Mouse (Mus musculus) mesoderm, embryonic 11.5 days (tissue): ENCODE data around the gene Paip2b.
"Not testable (repeated sequence)": the region's sequence is repeated elsewhere in the genome, so short reads cannot be mapped to it uniquely, and the experiment has no call there.

ENCODE experiments used
- DNase-seq: peaks from one replicate; pipeline ENCODE4 v3.0.0-alpha.2; 2012; ENCODE audit warnings: low read depth, low spot score

Gene Paip2b

DNA sequence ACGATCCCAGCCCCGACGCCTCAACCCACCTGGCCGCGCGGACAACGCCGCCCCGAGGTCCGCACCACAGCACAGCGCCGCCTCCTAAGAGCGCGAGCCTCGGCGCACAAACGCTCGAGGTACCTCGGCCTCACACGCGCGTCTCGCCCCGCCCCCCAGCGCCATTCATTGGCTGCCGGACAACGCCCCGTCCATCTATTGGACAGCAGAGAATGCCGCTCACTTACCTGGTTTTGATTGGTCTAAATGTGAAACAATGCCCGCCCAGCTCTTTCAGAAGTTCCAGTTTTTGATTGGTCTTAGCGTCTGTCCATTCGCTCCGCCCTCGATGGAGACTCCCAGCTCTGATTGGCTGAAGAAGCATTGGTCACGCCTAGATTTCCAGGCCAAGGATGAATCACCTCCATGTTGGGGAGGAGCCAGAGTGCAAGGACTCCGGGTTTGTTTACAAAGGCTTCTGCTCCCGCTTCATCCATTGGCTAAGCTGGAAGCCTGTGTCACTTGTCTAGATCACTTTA is at the start of gene Paip2b:
Paip2b (minus strand) TSS at position 136 of the 518 bp plus-strand sequence.
- peak; percentile 100 for DNase-seq

DNA sequence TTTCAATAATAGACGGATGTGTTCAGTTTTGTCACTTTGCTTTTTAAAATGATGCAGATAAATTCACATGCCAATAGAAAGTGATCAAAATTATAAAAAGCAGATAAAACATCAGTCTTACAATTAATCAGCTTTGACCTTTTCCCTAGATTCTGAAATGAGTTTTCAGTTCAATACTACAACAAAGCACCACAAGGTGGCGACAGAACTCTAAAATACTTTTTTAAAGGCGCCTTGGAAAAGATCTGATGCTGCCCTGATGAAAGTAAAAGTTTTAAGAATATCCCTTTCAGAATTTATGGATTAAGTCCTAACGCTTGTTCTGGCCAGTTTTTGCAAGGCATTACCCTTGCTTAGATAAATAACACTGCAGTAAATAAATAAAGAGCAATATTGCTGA is 48.3 kb upstream of the Paip2b start:
- peak; percentile 55 for DNase-seq

DNA sequence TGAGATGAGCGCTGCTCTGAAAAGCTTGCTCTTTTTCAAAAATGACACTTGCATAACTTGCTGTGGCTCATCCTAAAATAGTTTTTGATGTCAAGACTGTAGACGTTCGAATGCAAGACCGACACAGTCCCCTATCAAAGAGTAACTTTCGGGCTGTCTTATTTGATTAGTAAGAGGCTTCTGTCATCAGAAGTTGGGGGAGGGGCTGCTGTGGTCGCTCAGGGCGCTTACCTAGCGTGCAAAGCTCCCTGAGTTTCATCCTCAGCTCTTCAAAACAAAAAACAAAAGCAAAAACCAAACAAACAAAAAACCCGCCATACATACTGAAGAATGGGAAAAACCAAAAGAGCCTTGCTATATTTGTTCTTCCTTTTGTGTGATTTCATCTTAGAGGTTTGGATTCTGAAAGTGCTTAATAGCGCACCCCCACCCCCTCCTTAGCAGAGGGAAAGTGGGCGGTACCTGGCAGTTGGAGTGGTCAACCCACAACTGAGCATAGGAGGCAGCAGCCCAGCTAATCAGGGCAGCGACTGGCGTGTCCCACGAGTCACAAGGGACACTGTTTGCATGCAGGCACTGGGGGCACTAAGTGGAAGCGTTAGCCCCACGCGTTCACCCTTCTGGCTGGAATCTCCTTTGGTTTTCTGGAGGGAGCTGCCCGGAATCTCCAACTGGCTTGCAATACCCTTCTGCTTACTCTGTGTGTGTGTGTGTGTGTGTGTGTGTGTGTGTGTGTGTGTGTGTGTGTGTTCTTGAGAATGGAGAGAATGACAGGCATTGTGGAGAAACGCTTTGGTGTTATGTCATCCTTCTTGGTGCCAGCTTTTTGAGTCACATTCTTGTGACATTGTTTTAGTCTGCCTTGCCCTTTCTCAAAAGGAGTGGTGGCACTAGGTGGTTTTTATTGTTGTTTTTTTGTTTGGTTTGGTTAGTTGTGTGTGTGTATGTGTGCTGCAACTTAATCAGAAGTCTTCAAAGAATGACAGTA is 36.4 kb upstream of the Paip2b start:
- peak; percentile 17 for DNase-seq

DNA sequence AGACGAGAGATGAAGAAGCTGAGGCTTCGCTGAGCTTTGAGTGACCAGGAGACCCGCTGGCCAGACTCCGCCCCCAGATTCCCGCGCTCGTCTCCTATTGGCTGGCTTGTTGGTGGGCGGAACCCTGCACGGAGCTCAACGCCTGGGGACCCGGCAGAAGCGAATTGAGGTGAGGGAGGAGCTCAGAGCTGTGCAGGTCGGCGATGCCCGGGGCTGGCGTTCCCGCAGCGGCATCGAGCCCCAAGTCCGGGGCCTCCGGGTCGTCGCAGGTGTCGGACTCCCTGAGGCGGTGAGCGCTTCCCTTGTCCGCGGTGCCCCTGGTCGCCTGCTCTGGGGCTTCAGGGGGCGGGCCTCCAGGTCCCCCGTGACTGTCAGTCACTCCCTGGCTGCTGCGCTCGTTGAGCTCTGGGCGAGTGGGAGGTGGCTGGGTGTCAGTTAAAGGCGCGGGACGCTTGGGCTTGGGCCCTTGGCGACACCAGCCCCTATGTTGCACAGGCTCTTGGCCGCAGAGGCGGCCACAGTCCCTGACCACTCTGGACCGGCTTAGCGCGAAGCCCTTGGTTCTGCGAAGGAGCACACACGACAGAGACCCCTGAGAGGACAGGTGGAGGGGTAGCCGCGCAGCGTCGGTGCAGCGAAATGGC is 35.5 kb upstream of the Paip2b start, which contains the start of gene Zfp638:
Zfp638 (plus strand) TSS at position 156 of the 644 bp plus-strand sequence.
- DNase-seq, result peak; percentile 90

DNA sequence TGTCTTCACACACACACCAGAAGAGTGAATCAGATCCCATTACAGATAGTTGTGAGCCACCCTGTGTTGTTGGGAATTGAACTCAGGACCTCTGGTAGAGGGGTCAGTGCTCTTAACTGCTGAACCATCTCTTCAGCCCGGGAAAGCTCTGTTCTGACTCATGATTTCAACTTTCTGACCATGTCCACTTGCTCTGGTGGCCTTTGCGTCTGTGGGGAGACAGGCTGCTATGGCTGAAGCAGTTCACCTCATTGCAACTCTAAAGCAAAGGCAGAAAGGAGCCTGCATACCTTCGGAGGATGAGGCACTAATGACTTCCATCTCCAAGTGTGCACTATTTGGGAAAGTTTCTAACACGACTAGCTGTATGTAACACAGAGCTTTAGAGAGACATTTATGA is 34.9 kb upstream of the Paip2b start:
- no peak for DNase-seq

DNA sequence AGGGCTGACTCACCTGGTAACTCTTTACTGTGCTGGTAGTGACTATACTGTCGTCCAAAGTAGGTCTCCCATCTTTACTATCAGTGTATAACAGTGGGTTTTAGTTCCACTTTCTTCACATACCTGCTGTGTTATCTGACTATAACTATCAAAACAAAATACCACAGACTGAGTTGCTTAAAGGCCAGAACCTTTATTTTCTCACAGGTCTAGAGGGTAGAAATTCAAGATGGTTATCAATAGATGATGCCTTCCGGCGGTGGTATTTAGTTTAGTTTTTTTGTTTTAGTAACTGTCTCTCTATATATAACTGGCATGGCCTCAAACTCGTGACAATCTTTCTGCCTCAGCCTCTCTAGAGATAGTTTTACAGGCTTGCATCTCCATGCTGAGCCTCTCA is 32.0 kb upstream of the Paip2b start:
- DNase-seq, result no peak

DNA sequence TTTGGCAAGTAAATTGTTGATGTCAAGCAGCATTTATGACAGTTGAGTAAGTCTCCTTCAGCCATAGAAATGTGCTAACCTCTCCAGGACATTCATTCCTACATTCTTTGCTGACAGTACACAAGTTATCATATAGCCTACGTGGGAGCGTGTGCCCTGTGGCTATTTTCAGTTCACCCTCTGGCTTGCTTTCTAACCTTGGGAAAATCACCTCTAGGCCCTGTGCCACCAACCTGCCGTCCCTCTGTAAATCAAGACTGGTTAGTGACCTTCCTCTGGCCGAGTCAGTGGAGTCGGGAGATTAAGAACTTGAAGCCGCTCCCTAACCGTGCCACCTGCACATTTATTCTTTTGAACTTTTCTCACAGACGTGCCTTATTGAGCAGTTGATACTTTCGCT is 28.5 kb upstream of the Paip2b start:
- DNase-seq, result no peak

DNA sequence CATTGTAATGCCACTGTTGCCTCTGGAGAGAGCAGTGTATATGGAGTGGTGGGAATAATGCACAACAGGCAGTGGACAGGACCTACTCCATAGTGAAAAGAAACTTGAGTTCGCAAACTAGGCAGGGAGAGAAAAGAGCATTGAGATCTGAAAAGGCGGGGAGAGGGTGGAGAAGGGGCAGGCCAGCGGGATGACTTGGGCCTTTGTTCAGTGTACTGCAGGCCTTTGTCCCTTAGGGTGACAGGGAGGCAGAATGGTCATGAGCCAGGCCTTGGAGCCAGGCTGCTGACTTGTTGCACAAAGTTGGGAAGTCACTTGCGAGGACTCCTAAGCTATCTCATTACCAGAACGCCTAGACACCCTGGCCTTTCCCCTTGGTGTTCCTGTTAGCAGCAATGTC is 25.9 kb upstream of the Paip2b start:
- DNase-seq, result no peak

DNA sequence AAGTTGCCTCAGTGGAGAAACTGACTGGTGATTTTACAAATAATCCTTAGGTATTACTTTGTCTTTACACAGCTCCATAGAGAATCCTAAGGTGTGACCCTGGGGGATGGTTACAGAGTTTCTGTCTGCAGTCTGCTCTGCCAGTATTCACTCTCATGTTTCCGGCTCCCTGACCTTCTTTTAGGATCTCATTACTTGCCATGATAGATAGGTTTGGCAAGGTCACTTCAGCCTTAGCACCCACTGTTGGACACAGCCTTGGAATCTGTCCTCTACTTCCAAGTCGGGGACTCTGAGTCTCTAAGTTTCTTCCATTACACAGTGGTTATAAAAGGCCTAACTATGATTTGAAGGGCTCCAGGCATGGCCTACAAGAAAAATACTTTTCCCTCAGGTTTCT is 17.9 kb upstream of the Paip2b start:
- no peak for DNase-seq

DNA sequence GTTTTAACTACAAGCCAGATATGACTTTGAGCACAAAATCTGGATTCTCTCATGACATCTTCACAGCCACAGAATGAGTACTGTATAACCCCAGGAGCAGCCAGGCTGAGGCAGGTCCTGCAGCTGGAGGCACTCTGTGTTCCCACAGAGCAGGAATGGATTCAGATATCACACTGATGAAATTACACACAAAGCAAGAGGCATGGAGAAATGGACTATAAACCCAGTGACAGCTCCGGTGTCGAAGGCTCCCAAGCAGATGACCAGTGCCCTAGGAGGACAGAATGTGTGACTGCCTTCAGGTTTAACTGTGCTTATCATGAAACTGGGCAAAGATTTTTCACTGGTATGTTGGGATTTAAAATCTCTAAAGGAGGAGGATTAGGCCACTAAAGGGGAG is 14.6 kb upstream of the Paip2b start:
- DNase-seq, result no peak

DNA sequence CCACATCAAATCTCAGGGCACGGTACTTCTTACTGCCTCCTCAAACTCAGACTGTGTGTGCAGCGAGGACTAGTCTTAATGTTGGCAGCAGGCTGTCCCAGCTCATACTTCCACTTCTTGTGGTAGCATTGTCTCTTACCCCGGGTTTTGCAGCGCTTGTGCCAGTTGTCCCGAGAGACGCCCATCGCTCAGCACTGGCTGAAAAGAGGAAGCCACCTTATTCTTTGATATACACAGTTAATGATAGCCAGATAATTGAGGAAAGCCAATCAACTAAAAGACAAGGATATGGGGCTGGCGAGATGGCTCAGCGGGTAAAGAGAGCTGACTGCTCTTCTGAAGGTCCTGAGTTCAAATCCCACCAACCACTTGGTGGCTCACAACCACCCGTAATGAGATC is 13.4 kb upstream of the Paip2b start:
- no peak for DNase-seq

DNA sequence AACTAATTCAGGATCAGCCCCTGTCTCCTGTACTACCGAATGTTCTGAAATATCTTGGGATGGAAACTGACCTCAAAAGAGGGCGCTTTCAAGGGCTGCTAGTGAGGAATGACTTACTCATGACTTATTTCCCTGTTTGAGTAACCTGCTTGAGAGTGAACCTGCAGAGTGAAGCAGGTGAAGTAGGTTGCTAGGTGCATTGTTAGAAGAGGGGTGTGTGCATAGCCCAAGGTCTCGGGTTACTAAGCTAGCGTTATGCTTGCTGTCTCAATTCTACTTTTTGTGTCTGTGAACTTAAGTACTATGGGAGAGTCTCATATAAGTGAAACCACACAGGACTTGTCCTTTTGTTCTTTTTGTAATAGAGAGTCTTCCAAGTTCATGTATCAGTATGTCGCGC is 8.5 kb upstream of the Paip2b start:
- DNase-seq, result no peak

DNA sequence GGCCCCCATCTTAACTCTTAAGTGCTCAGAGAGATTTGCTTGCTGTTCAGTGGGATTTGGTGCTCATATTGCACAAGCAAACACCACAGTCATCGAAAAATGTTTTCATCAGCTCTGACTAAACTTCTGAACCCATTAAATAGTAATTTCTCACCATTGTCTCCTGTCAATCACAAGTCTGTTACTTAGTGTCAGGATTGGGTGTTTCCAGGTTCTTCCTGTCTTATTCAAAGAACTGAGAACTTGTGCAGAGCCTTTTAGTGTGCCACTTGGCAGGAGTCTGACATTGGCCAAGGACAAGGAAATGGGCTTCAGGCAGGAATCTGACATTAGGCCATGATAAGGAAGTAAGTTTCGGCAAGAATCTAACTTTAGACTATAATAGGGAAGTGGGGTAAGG is 6.5 kb upstream of the Paip2b start:
- no peak for DNase-seq

DNA sequence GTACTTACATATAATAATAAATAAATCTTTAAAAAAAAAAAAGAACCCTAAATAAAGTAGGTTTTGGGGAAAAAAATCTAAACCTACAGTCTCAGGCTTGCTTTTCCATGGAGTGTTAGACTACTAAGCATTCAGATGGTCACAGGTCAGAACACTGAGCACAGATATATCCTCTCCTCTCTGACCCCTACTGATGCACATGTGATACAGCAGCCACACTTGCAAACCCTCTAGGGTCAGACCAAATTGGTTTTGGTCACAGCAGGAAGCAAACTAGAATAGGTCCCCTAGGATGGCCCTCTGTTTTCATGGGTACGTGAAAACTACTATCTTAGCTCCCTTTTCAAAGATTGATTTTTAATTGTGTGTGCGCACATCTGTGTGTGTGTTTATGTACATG is 5.3 kb upstream of the Paip2b start:
- DNase-seq, result no peak

DNA sequence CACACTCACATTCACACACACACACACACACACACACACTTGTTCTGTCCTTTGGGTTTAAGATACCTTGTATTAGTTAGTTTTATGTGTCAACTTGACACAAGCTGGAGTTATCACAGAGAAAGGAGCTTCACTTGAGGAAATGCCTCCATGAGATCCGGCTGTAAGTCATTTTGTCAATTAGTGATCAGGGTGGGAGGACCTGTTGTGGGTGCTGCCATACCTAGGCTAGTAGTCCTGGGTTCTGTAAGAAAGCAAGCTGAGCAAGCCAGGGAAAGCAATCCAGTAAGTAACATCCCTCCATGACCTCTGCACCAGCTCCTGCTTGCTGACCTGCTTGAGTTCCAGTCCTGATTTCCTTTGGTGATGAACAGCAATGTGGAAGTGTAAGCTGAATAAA is 852 bp upstream of the Paip2b start:
- DNase-seq, result not testable (repeated sequence)

DNA sequence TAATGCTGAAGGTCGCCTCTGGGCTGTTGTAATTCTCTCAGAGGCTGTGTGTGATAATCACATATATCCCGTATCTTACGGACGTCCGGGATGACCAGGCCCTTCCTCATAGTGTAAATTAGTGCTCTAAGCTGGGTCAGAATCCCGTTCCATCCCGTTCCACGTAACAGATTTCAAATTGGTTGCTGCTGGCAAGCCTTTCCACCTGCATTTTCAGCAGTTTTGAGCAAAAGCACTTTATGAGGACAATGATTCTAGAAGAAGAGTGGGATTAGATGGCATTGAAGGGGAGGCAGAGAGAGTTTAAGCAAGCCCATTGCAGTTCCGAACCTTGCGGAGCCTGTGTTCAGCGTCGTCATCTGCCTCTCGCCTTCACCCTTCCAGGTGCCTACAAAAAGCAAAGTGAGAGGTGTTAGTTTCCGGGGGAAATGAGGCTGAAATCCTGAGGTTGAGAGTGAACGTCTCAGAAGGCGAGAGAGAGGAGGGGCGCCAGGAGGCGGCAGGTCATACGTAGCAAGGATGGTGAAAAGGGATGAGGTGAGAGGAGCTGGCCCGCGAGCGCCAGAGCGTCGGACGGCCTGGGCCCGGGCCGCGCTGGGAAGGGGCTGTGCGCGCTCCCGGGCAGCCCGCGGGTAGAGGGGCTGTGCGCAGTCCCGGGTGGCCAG is 468 bp downstream of the Paip2b start:
- peak; percentile 16 for DNase-seq

DNA sequence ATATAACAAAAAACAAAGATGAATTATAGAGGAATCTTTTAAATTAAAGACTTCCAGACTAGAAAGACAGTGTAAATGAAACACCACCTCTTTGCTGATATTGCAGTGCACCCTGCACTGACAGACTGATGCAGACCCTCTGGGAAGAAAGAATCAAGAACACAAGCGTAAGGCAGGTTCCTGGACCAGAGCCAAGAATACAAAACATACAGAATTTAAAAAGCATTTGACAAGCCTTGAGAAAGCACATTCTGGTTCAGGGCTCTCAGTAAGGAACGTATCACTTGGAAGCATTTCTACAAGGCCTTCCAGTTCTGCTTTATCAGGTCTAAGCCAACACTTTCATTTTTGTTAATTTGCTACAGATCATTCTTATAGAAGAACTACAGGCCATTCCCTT is 9.7 kb downstream of the Paip2b start:
- no peak for DNase-seq

DNA sequence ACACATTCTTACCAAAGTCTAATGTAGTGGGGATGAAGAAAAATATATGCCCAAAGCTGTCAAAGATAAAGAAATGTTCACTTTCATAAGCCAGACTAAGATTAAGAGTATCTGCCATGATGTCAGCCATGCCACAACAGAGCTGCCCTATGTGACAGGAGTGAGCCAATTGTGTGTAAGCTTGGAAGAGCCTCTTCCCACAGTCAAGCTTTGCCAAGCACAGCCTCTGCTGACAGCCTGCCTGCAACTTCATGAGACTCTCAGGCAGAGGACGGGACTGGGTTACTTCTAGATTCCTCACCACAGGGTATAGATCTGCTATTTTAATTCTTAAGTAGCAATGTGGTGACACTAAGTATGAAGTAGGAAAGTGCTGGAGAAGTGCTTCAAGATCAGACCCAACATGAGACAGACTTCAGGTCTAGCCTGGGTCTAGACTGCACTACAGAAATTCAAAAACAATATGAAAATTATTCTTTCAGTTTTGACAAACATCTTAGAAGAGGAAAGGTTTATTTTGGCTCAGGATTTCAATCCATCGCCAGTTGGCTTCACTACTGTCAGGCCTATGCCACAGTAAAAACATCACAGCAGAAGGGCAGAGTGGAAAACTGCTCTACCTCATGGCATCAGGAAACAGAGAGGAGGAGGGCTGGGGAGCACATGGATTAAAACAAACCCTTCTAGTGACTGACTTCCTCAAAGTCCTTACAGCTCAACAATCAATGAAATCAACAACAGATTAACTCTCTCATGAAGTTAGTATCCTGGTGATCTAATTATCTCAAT is 10.6 kb downstream of the Paip2b start:
- DNase-seq, result no peak

DNA sequence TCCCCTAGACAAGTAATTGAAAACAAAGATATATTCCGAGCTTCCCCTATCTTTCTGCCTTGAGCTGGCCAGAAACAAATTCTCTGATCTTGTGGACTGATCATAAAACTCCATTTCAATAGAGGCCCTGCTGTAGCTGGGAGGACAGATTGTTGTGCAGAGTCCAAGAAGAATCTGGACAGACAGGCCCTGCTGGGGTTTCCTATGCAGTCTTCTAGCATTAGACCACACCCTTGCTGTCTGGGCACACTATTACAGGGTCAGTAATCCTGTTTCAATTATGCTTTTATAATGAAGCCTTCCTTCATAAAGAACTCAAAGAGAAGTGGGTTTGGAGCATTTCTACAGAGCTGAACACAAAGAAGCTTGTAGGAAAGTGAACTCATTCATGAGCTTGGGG is 12.5 kb downstream of the Paip2b start:
- no peak for DNase-seq

DNA sequence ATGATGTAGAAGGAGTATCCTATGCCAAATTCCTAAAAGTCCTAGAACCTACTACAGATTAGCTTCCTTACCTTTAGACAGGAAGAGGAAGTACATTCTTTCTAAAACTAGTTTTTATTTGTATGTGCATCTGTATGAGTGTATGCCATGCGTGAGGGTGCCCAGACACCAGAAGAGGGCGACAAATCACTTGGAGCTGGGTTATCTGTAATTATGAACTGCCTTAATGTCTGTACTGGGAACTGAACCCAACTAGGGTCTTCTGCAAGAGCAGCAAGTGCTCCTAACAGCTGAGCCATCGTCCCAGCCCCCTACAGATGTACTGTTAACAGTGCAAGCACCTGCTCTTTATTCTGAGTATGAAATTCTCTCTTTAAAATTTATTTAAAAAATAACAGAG is 15.7 kb downstream of the Paip2b start:
- no peak for DNase-seq

DNA sequence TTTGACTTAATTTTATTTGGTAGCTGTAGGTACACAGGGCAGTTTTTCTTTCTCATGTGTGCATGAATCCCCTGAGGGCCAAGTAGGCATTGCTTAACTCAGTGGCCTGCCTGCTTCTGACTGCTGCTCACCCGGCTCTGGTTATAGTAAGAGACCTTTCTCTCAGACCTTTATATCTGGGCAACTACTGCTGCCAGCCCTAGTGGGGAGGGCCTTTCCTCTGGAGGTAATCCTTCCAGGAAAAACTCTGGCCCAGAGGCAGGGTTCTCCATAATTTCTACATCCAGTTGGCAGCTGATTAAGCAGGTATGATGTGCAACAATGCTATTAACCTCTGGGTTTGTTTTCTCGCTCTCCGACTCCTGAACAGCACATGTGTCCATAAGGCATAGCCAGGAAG is 28.7 kb downstream of the Paip2b start:
- no peak for DNase-seq
